ENCODE assay signal across 15 mouse cellular contexts in the genomic region with DNA sequence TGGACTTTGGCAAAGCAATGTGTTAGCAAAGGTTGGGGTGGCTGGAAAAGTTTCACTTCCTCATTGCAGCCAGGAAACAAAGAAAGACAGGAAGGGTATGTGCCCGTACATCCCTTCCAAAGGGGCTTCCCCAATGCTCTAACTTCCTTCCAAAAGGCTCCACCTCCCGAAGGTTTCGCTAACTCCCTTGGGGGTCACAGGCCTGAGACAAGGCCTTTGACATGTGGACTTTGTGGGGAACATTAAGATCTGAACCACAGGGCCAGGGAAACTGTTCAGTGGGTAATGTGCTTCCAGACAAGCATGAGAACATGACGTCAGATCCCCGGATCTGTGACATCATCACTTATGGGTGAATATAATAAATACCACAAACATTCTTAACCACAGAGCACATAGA. TPM values are rescaled to one million over a fixed set of nuclear protein-coding genes. Genes with fewer than 3 reads are reported as not detected.
DNase-seq lines count a peak whose midpoint lies in the region; ATAC-seq and TF ChIP-seq lines count a peak whose summit lies in the region.
"Had no signal": no experiment of that assay in that cellular context is flagged by ENCODE, and none has a peak within 500 bp of the region (broad histone marks: within the 10 kb centered on the region; RNA-seq: fewer than 3 reads in every experiment).

No protein-coding gene starts in this region.

- no peaks in the 10 kb centered on the region for H3K9me3 ChIP-seq in liver, postnatal 0 days (ENCODE audit: low read length)
- no peaks in the 10 kb centered on the region for H3K9me3 ChIP-seq in liver, embryonic 11.5 days (ENCODE audit: control insufficient read depth, low read length)
- no peaks in the 10 kb centered on the region for H3K9me3 ChIP-seq in forebrain, embryonic 11.5 days (ENCODE audit: control insufficient read depth, low read length)
- H3K9me3 ChIP-seq: embryonic facial prominence, embryonic 12.5 days; forebrain, embryonic 10.5 days; limb, embryonic 13.5 days; midbrain, embryonic 12.5 days had no signal

- peak overlapping the region; percentile 18 for H3K4me2 ChIP-seq in liver, postnatal 0 days (ENCODE audit: low read depth, low read length)
- no peak overlapping the region for H3K4me2 ChIP-seq in liver, embryonic 11.5 days
- no peak overlapping the region for H3K4me2 ChIP-seq in forebrain, embryonic 11.5 days (ENCODE audit: low read depth, low read length, severe bottlenecking)
- H3K4me2 ChIP-seq: embryonic facial prominence, embryonic 12.5 days; limb, embryonic 13.5 days; lung, embryonic 14.5 days; midbrain, embryonic 12.5 days had no signal

- no peaks in the 10 kb centered on the region for H3K27me3 ChIP-seq in liver, postnatal 0 days (ENCODE audit: insufficient read depth, low read length)
- H3K27me3 ChIP-seq in liver, embryonic 11.5 days (replicated peaks; ENCODE audit: control insufficient read depth, insufficient read depth, low read length): no peaks in the 10 kb centered on the region
- no peaks in the 10 kb centered on the region for H3K27me3 ChIP-seq in forebrain, embryonic 11.5 days (ENCODE audit: control insufficient read depth, insufficient read depth, low read length)
- H3K27me3 ChIP-seq: embryonic facial prominence, embryonic 12.5 days; limb, embryonic 13.5 days; midbrain, embryonic 12.5 days had no signal

- no peaks in the 10 kb centered on the region for H3K79me2 ChIP-seq in macrophage (ENCODE audit: inconsistent target)

- peaks cover 14% of the 10 kb centered on the region for H3K4me1 ChIP-seq in liver, postnatal 0 days (ENCODE audit: insufficient read depth)
- H3K4me1 ChIP-seq in liver, embryonic 11.5 days (replicated peaks; ENCODE audit: control insufficient read depth, insufficient read depth, low read length): peaks cover 2% of the 10 kb centered on the region
- no peaks in the 10 kb centered on the region for H3K4me1 ChIP-seq in forebrain, embryonic 11.5 days (replicated peaks; ENCODE audit: control insufficient read depth, insufficient read depth, low read length)
- H3K4me1 ChIP-seq: embryonic facial prominence, embryonic 12.5 days; forebrain, embryonic 10.5 days; limb, embryonic 13.5 days; midbrain, embryonic 12.5 days had no signal

- TF ChIP-seq EP300 in liver, postnatal 0 days (IDR thresholded peaks at IDR 0.05; ENCODE audit: low read depth): no peak

- no peak for DNase-seq in liver, postnatal 0 days
- DNase-seq in liver, embryonic 11.5 days (ENCODE audit: low spot score): no peak
- DNase-seq in A20 (ENCODE audit: low read depth, low spot score): peak; percentile 45
- peak; percentile 10 for DNase-seq in CD4-positive helper T cell, adult 2 months (ENCODE audit: low read depth, low spot score)
- DNase-seq in forebrain, embryonic 11.5 days (ENCODE audit: low spot score): no peak
- DNase-seq: cerebellum, adult 11 months; kidney, adult 9 months; lung, embryonic 14.5 days; right cerebral cortex, postnatal 25 days had no signal

- H3K9ac ChIP-seq in liver, postnatal 0 days (replicated peaks): no peak overlapping the region
- no peak overlapping the region for H3K9ac ChIP-seq in liver, embryonic 11.5 days (ENCODE audit: low read depth, low read length)
- H3K9ac ChIP-seq in forebrain, embryonic 11.5 days (ENCODE audit: low read length): no peak overlapping the region
- H3K9ac ChIP-seq: embryonic facial prominence, embryonic 12.5 days; limb, embryonic 13.5 days; lung, embryonic 14.5 days; midbrain, embryonic 12.5 days had no signal

- TF ChIP-seq CTCF in liver, postnatal 0 days (IDR thresholded peaks at IDR 0.05; ENCODE audit: low read depth): no peak

- H3K27ac ChIP-seq in liver, postnatal 0 days (ENCODE audit: low read depth): no peak overlapping the region
- no peak overlapping the region for H3K27ac ChIP-seq in liver, embryonic 11.5 days (ENCODE audit: low read depth, low read length)
- H3K27ac ChIP-seq in macrophage: peak overlapping the region; percentile 70
- no peak overlapping the region for H3K27ac ChIP-seq in forebrain, embryonic 11.5 days (ENCODE audit: low read depth, low read length)
- H3K27ac ChIP-seq: embryonic facial prominence, embryonic 12.5 days; forebrain, embryonic 10.5 days; limb, embryonic 13.5 days; midbrain, embryonic 12.5 days had no signal

- H3K36me3 ChIP-seq in liver, postnatal 0 days (replicated peaks; ENCODE audit: insufficient read depth, low read length): no peaks in the 10 kb centered on the region
- no peaks in the 10 kb centered on the region for H3K36me3 ChIP-seq in liver, embryonic 11.5 days (ENCODE audit: control insufficient read depth, insufficient read depth, low read length)
- H3K36me3 ChIP-seq in macrophage (ENCODE audit: inconsistent target): no peaks in the 10 kb centered on the region
- no peaks in the 10 kb centered on the region for H3K36me3 ChIP-seq in forebrain, embryonic 11.5 days (ENCODE audit: control insufficient read depth, insufficient read depth, low read length)
- H3K36me3 ChIP-seq: embryonic facial prominence, embryonic 12.5 days; forebrain, embryonic 10.5 days; limb, embryonic 13.5 days; midbrain, embryonic 12.5 days had no signal

- peak; percentile 15 for ATAC-seq in liver, postnatal 0 days
- ATAC-seq in liver, embryonic 11.5 days (replicated peaks; ENCODE audit: low FRiP score): no peak
- no peak for ATAC-seq in erythroid progenitor cell, adult 5-6 weeks (replicated peaks; ENCODE audit: low FRiP score, poor library complexity, severe bottlenecking)
- no peak for ATAC-seq in forebrain, embryonic 11.5 days (replicated peaks; ENCODE audit: low FRiP score)

- H3K4me3 ChIP-seq in liver, postnatal 0 days (ENCODE audit: low read depth, low read length): no peak overlapping the region
- no peak overlapping the region for H3K4me3 ChIP-seq in liver, embryonic 11.5 days (ENCODE audit: low read depth, low read length)
- H3K4me3 ChIP-seq in macrophage (ENCODE audit: inconsistent target): no peak overlapping the region
- H3K4me3 ChIP-seq in forebrain, embryonic 11.5 days (ENCODE audit: low read depth, low read length): no peak overlapping the region
- H3K4me3 ChIP-seq: embryonic facial prominence, embryonic 12.5 days; forebrain, embryonic 10.5 days; limb, embryonic 13.5 days; midbrain, embryonic 12.5 days had no signal

- 52% methylated on average over 5 of the region's 5 CpGs for WGBS in liver, postnatal 0 days (ENCODE audit: insufficient replicate concordance)
- WGBS in liver, embryonic 11.5 days: 71% methylated on average over 5 of the region's 5 CpGs
- 3% methylated on average over 5 of the region's 5 CpGs for WGBS in macrophage (ENCODE audit: missing documents)
- WGBS in forebrain, embryonic 11.5 days: 89% methylated on average over 5 of the region's 5 CpGs

RNA-seq across cellular contexts. Expression of gene Hs6st1, which starts 15.5 kb away (rescaled TPM):
- polyA plus RNA-seq in liver, postnatal 0 days (2015; fragmentation: Nextera tagmentation; extraction: Ambion mirVana): 12.8 and 13.3 TPM in 2 replicates
- polyA plus RNA-seq in liver, embryonic 11.5 days (2014; fragmentation: Nextera tagmentation; extraction: Ambion mirVana): 11.1 and 15.0 TPM in 2 replicates
- total RNA-seq in macrophage (2018; cell fraction: chromatin; rRNA removed): 10 to 100 TPM in 25 of 26 experiments, 1 to 10 TPM in 1; 9.6 to 45.9 (median 19.1) TPM
- total RNA-seq in macrophage (2018; cell fraction: cytosol; rRNA removed): 10 to 100 TPM; 13.4 to 46.1 (median 25.4) TPM
- total RNA-seq in macrophage (2018; cell fraction: nucleus; rRNA removed): 10 to 100 TPM; 14.3 to 55.1 (median 26.6) TPM
- 19.5 to 41.7 TPM (median 35.8 TPM) in 3 replicates for polyA plus RNA-seq in macrophage (2018)
- total RNA-seq in erythroid progenitor cell, adult 5-6 weeks (2015; ENCODE audit: low replicate concordance): 205 and 226 TPM in 2 replicates
- 148 and 153 TPM in 2 replicates for total RNA-seq in erythroid progenitor cell, adult 5-6 weeks (2017; ENCODE audit: low replicate concordance)
- 14.9 and 17.3 TPM in 2 replicates for polyA plus RNA-seq in forebrain, embryonic 11.5 days (2014; fragmentation: Nextera tagmentation; extraction: Ambion mirVana)

Comparison
In these comparisons a context has a peak if more than half of its experiments do, and no peak if none do; other contexts are left out.
1. DNase-seq: peak in A20 (single experiment) and CD4-positive helper T cell, adult 2 months (single experiment); none in liver, postnatal 0 days (single experiment), liver, embryonic 11.5 days (single experiment) and forebrain, embryonic 11.5 days (single experiment).